Mouse (Mus musculus): ENCODE data around the gene App. TPM values are rescaled to one million over a fixed set of nuclear protein-coding genes. Genes with fewer than 3 reads are reported as not detected.

The App gene
- polyA plus RNA-seq, 1 experiment = 107 TPM

- no peak for TF ChIP-seq USF1 (IDR thresholded peaks at IDR 0.05; ENCODE audit: low read depth)
- TF ChIP-seq MYOG (IDR thresholded peaks at IDR 0.05; ENCODE audit: control insufficient read depth, extremely low read depth, insufficient read length) = no peak
- TF ChIP-seq CTCF (IDR thresholded peaks at IDR 0.05; ENCODE audit: control insufficient read depth, insufficient read depth, insufficient read length) = no peak
- no peak for TF ChIP-seq MAX (IDR thresholded peaks at IDR 0.05)
- no peak for TF ChIP-seq MYOD1 (IDR thresholded peaks at IDR 0.05; ENCODE audit: control insufficient read depth, insufficient read length, low read depth)
- TF ChIP-seq CEBPB (IDR thresholded peaks at IDR 0.05; ENCODE audit: low read depth) = no peak
- TF ChIP-seq FOSL1 (IDR thresholded peaks at IDR 0.05; ENCODE audit: insufficient read depth, low read length, poor library complexity, severe bottlenecking) = no peak
- peaks cover 18% of the 10 kb centered on the region for H3K36me3 ChIP-seq (ENCODE audit: control insufficient read depth, insufficient read depth)
Measured at GRCm38 (mm10) chr16:85075330-85075729, 98.2 kb downstream of the App start.

GRCm38 (mm10) chr16:85074889-85075288 is 98.7 kb downstream of the App start:
- no peak overlapping the region for H3ac ChIP-seq (ENCODE audit: control insufficient read depth, insufficient read length, low read depth)
- H3K36me3 ChIP-seq (ENCODE audit: control insufficient read depth, insufficient read depth) = peaks cover 18% of the 10 kb centered on the region
- H3K79me3 ChIP-seq (ENCODE audit: low read depth) = no peaks in the 10 kb centered on the region
- no peaks in the 10 kb centered on the region for H3K27me3 ChIP-seq (ENCODE audit: control insufficient read depth, insufficient read depth, insufficient read length)
- no peaks in the 10 kb centered on the region for H3K79me2 ChIP-seq (ENCODE audit: control insufficient read depth, insufficient read depth)
- no peak for TF ChIP-seq MYOD1 (IDR thresholded peaks at IDR 0.05; ENCODE audit: control insufficient read depth, insufficient read length, low read depth)
- TF ChIP-seq FOSL1 (IDR thresholded peaks at IDR 0.05; ENCODE audit: insufficient read depth, low read length, poor library complexity, severe bottlenecking) = no peak
- TF ChIP-seq CEBPB (IDR thresholded peaks at IDR 0.05; ENCODE audit: low read depth) = no peak
- TF ChIP-seq USF1 (IDR thresholded peaks at IDR 0.05; ENCODE audit: low read depth) = no peak
- TF ChIP-seq CTCF (IDR thresholded peaks at IDR 0.05; ENCODE audit: control insufficient read depth, insufficient read depth, insufficient read length) = no peak
- no peak for TF ChIP-seq MAX (IDR thresholded peaks at IDR 0.05)
- TF ChIP-seq MYOG (IDR thresholded peaks at IDR 0.05; ENCODE audit: control insufficient read depth, extremely low read depth, insufficient read length) = no peak
- no peak overlapping the region for H3K4me3 ChIP-seq (ENCODE audit: insufficient read depth, poor library complexity, severe bottlenecking)

More at GRCm38 (mm10) chr16:85075330-85075729, 98.2 kb downstream of the App start:
- Histone ChIP-seq H3K79me3 (ENCODE audit: low read depth) (no peaks in the 10 kb centered on the region), H3K4me3 (ENCODE audit: insufficient read depth, poor library complexity, severe bottlenecking) (no peak overlapping the region), H3K27me3 (ENCODE audit: control insufficient read depth, insufficient read depth, insufficient read length) (no peaks in the 10 kb centered on the region), H3ac (ENCODE audit: control insufficient read depth, insufficient read length, low read depth) (no peak overlapping the region), H3K79me2 (ENCODE audit: control insufficient read depth, insufficient read depth) (no peaks in the 10 kb centered on the region)

GRCm38 (mm10) chr16:85072624-85073023 is 100.9 kb downstream of the App start:
- no peaks in the 10 kb centered on the region for H3K79me3 ChIP-seq (ENCODE audit: low read depth)
- no peaks in the 10 kb centered on the region for H3K79me2 ChIP-seq (ENCODE audit: control insufficient read depth, insufficient read depth)
- peaks cover 17% of the 10 kb centered on the region for H3K36me3 ChIP-seq (ENCODE audit: control insufficient read depth, insufficient read depth)
- H3K4me3 ChIP-seq (ENCODE audit: insufficient read depth, poor library complexity, severe bottlenecking) = no peak overlapping the region
- H3ac ChIP-seq (ENCODE audit: control insufficient read depth, insufficient read length, low read depth) = no peak overlapping the region
- no peaks in the 10 kb centered on the region for H3K27me3 ChIP-seq (ENCODE audit: control insufficient read depth, insufficient read depth, insufficient read length)
- no peak for TF ChIP-seq MYOG (IDR thresholded peaks at IDR 0.05; ENCODE audit: control insufficient read depth, extremely low read depth, insufficient read length)
- TF ChIP-seq MYOD1 (IDR thresholded peaks at IDR 0.05; ENCODE audit: control insufficient read depth, insufficient read length, low read depth) = no peak
- TF ChIP-seq USF1 (IDR thresholded peaks at IDR 0.05; ENCODE audit: low read depth) = no peak
- TF ChIP-seq CEBPB (IDR thresholded peaks at IDR 0.05; ENCODE audit: low read depth) = no peak
- TF ChIP-seq FOSL1 (IDR thresholded peaks at IDR 0.05; ENCODE audit: insufficient read depth, low read length, poor library complexity, severe bottlenecking) = no peak
- TF ChIP-seq CTCF (IDR thresholded peaks at IDR 0.05; ENCODE audit: control insufficient read depth, insufficient read depth, insufficient read length) = no peak
- no peak for TF ChIP-seq MAX (IDR thresholded peaks at IDR 0.05)

DNA sequence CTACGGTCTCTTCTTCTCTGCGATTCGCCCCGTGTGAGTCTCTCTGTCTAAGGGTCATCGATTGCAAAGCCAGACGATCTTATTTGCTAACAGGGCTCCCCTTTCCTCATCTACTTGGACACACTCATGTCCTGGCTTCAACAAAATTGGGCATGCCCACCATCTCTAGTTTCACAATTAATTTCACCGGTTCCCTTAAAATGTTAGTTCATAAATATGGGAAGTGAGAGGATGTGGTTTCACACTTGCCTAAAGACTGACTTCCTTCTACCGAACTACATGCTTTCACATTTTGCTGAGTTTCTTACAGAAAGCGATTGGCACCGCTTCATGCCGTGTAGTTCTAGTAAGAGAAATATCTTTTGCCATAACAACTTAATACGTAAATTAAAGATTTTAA is 101.8 kb downstream of the App start:
- Histone ChIP-seq H3K36me3 (ENCODE audit: control insufficient read depth, insufficient read depth) (peaks cover 17% of the 10 kb centered on the region), H3K4me3 (ENCODE audit: insufficient read depth, poor library complexity, severe bottlenecking) (no peak overlapping the region), H3ac (ENCODE audit: control insufficient read depth, insufficient read length, low read depth) (no peak overlapping the region), H3K79me3 (ENCODE audit: low read depth) (no peaks in the 10 kb centered on the region), H3K79me2 (ENCODE audit: control insufficient read depth, insufficient read depth) (no peaks in the 10 kb centered on the region), H3K27me3 (ENCODE audit: control insufficient read depth, insufficient read depth, insufficient read length) (no peaks in the 10 kb centered on the region)
- TF ChIP-seq CEBPB (IDR thresholded peaks at IDR 0.05; ENCODE audit: low read depth) (no peak), USF1 (IDR thresholded peaks at IDR 0.05; ENCODE audit: low read depth) (no peak), CTCF (IDR thresholded peaks at IDR 0.05; ENCODE audit: control insufficient read depth, insufficient read depth, insufficient read length) (no peak), MYOG (IDR thresholded peaks at IDR 0.05; ENCODE audit: control insufficient read depth, extremely low read depth, insufficient read length) (no peak), MYOD1 (IDR thresholded peaks at IDR 0.05; ENCODE audit: control insufficient read depth, insufficient read length, low read depth) (no peak), FOSL1 (IDR thresholded peaks at IDR 0.05; ENCODE audit: insufficient read depth, low read length, poor library complexity, severe bottlenecking) (no peak), MAX (IDR thresholded peaks at IDR 0.05) (no peak)

- Histone ChIP-seq H3K4me3 (ENCODE audit: insufficient read depth, poor library complexity, severe bottlenecking) (no peak overlapping the region), H3K79me3 (ENCODE audit: low read depth) (no peaks in the 10 kb centered on the region), H3K79me2 (ENCODE audit: control insufficient read depth, insufficient read depth) (no peaks in the 10 kb centered on the region), H3ac (ENCODE audit: control insufficient read depth, insufficient read length, low read depth) (no peak overlapping the region), H3K27me3 (ENCODE audit: control insufficient read depth, insufficient read depth, insufficient read length) (no peaks in the 10 kb centered on the region), H3K36me3 (ENCODE audit: control insufficient read depth, insufficient read depth) (peaks cover 20% of the 10 kb centered on the region)
- no peak for TF ChIP-seq USF1 (IDR thresholded peaks at IDR 0.05; ENCODE audit: low read depth)
- no peak for TF ChIP-seq MYOG (IDR thresholded peaks at IDR 0.05; ENCODE audit: control insufficient read depth, extremely low read depth, insufficient read length)
- TF ChIP-seq FOSL1 (IDR thresholded peaks at IDR 0.05; ENCODE audit: insufficient read depth, low read length, poor library complexity, severe bottlenecking) = no peak
- no peak for TF ChIP-seq MAX (IDR thresholded peaks at IDR 0.05)
- no peak for TF ChIP-seq MYOD1 (IDR thresholded peaks at IDR 0.05; ENCODE audit: control insufficient read depth, insufficient read length, low read depth)
- no peak for TF ChIP-seq CEBPB (IDR thresholded peaks at IDR 0.05; ENCODE audit: low read depth)
- TF ChIP-seq CTCF (IDR thresholded peaks at IDR 0.05; ENCODE audit: control insufficient read depth, insufficient read depth, insufficient read length) = no peak
Measured at GRCm38 (mm10) chr16:85071248-85071647, 102.3 kb downstream of the App start.

Data from C2C12 (cell line).